Mouse (Mus musculus): ENCODE measurements at regions not wholly inside any gene's neighbourhood (a gene's known extent, or its start where the extent isn't known, plus 50 kb on each side); places are given as distances from the start of the nearest gene placed in this dataset.

GRCm38 (mm10) chr8:89388761-89389160, 344.8 kb upstream of the Sall1 start:
- intact Hi-C loops (cut with DNase I) = no loop called here
- no peak for DNase-seq (ENCODE audit: low spot score)

GRCm38 (mm10) chr8:89387295-89387694, 343.3 kb upstream of the Sall1 start:
- DNase-seq (ENCODE audit: low spot score) = no peak
- intact Hi-C loops (cut with DNase I) = no loop called here

- intact Hi-C loops (cut with DNase I) = no loop called here
Observed at GRCm38 (mm10) chr8:89385028-89385427, 341.1 kb upstream of the Sall1 start.

GRCm38 (mm10) chr8:89383781-89384180, 339.8 kb upstream of the Sall1 start:
- no peak for DNase-seq (ENCODE audit: low spot score)
- intact Hi-C loops (cut with DNase I) = no loop called here

More at GRCm38 (mm10) chr8:89385028-89385427, 341.1 kb upstream of the Sall1 start:
- DNase-seq (ENCODE audit: low spot score) = no peak

- intact Hi-C loops (cut with DNase I) = no loop called here
- no peak for DNase-seq (ENCODE audit: low spot score)
Observed at GRCm38 (mm10) chr8:89382538-89383380, 338.8 kb upstream of the Sall1 start.

GRCm38 (mm10) chr8:89380436-89380835, 336.5 kb upstream of the Sall1 start:
- intact Hi-C loops (cut with DNase I) = no loop called here
- DNase-seq (ENCODE audit: low spot score) = no peak

GRCm38 (mm10) chr8:89372761-89373160, 328.8 kb upstream of the Sall1 start:
- DNase-seq (ENCODE audit: low spot score) = no peak
- intact Hi-C loops (cut with DNase I) = no loop called here

- intact Hi-C loops (cut with DNase I) = no loop called here
- no peak for DNase-seq (ENCODE audit: low spot score)
Observed at GRCm38 (mm10) chr8:89371773-89372132, 327.8 kb upstream of the Sall1 start.

GRCm38 (mm10) chr8:89370816-89371772, 327.1 kb upstream of the Sall1 start:
- no peak for DNase-seq (ENCODE audit: low spot score)
- intact Hi-C loops (cut with DNase I) = no loop called here

GRCm38 (mm10) chr8:89365430-89365829, 321.5 kb upstream of the Sall1 start:
- no peak for DNase-seq (ENCODE audit: low spot score)
- intact Hi-C loops (cut with DNase I) = no loop called here

GRCm38 (mm10) chr8:89358411-89358810, 314.4 kb upstream of the Sall1 start:
- intact Hi-C loops (cut with DNase I) = no loop called here

GRCm38 (mm10) chr8:89345547-89345946, 301.6 kb upstream of the Sall1 start:
- intact Hi-C loops (cut with DNase I) = no loop called here
- no peak for DNase-seq (ENCODE audit: low spot score)

More at GRCm38 (mm10) chr8:89358411-89358810, 314.4 kb upstream of the Sall1 start:
- no peak for DNase-seq (ENCODE audit: low spot score)

GRCm38 (mm10) chr8:89341686-89342085, 297.7 kb upstream of the Sall1 start:
- intact Hi-C loops (cut with DNase I) = no loop called here
- no peak for DNase-seq (ENCODE audit: low spot score)

- DNase-seq (ENCODE audit: low spot score) = no peak
- intact Hi-C loops (cut with DNase I) = no loop called here
Observed at GRCm38 (mm10) chr8:89335416-89335815, 291.5 kb upstream of the Sall1 start.

GRCm38 (mm10) chr8:89325751-89326351, 281.9 kb upstream of the Sall1 start:
- intact Hi-C loops (cut with DNase I) = no loop called here
- DNase-seq (ENCODE audit: low spot score) = no peak

GRCm38 (mm10) chr8:89325248-89325645, 281.3 kb upstream of the Sall1 start:
- no peak for DNase-seq (ENCODE audit: low spot score)
- intact Hi-C loops (cut with DNase I) = no loop called here

GRCm38 (mm10) chr8:89324462-89325247, 280.7 kb upstream of the Sall1 start:
- intact Hi-C loops (cut with DNase I) = no loop called here
- DNase-seq (ENCODE audit: low spot score) = no peak

GRCm38 (mm10) chr8:89317514-89318289, 273.7 kb upstream of the Sall1 start:
- intact Hi-C loops (cut with DNase I) = no loop called here
- no peak for DNase-seq (ENCODE audit: low spot score)
